Mouse (Mus musculus) kidney, embryonic 15.5 days (tissue): Measurements from ENCODE around the gene Fryl. TPM values are rescaled to one million over a fixed set of nuclear protein-coding genes. Genes with fewer than 3 reads are reported as not detected.

Source experiments
- ATAC-seq: fragments of 200-750 bp; cut with Nextera tagmentation; replicated peaks from 2 replicates; pipeline ENCODE4 v1.8.0; 2017; ENCODE audit warnings: moderate TSS enrichment; ENCODE audit not compliant: low FRiP score
- H3K27ac ChIP-seq: fragments of 300-500 bp; sonication (generic); 2 replicates; pipeline ENCODE4 v1.5.1; 2015; ENCODE audit warnings: mild to moderate bottlenecking, inconsistent platforms
- H3K27me3 ChIP-seq: fragments of 300-500 bp; sonication (generic); 2 replicates; pipeline ENCODE4 v1.6.1; 2015; ENCODE audit warnings: inconsistent platforms
- H3K36me3 ChIP-seq: fragments of 300-500 bp; sonication (generic); 2 replicates; pipeline ENCODE4 v1.6.1; 2015; ENCODE audit warnings: inconsistent platforms
- H3K4me1 ChIP-seq: fragments of 300-500 bp; sonication (generic); 2 replicates; pipeline ENCODE4 v1.6.1; 2015; ENCODE audit warnings: inconsistent platforms
- H3K4me2 ChIP-seq: fragments of 300-500 bp; sonication (generic); 2 replicates; pipeline ENCODE4 v1.6.1; 2015; ENCODE audit warnings: moderate library complexity, mild to moderate bottlenecking, inconsistent platforms
- H3K4me3 ChIP-seq: fragments of 300-500 bp; sonication (generic); replicated peaks from 2 replicates; pipeline ENCODE4 v1.5.1; 2015; ENCODE audit warnings: mild to moderate bottlenecking, inconsistent platforms
- H3K9ac ChIP-seq: fragments of 300-500 bp; sonication (generic); 2 replicates; pipeline ENCODE4 v1.6.1; 2015; ENCODE audit warnings: mild to moderate bottlenecking, inconsistent platforms
- H3K9me3 ChIP-seq: fragments of 300-500 bp; sonication (generic); replicated peaks from 2 replicates; pipeline ENCODE4 v1.6.1; 2016; ENCODE audit warnings: inconsistent platforms
- WGBS: fragments of 180-500 bp; shearing (Covaris S2); methylation state at CpG from one replicate; pipeline ENCODE4 v1.1.7; 2015; ENCODE audit warnings: mixed read lengths; 5-methylcytosine and 5-hydroxymethylcytosine counted together
- polyA plus RNA-seq: library from polyadenylated mRNA; unstranded; fragments of >200 nt; fragmentation: Nextera tagmentation; extraction: Ambion mirVana; gene quantifications from 2 replicates; pipeline ENCODE4 v1.2.1, GENCODE M21; 2015

The Fryl gene
- polyA plus RNA-seq, 1 experiment from 2014 or later = 34.8 TPM

- WGBS = 95% methylated on average over 1 of the region's 1 CpGs
- ATAC-seq = no peak
Measured at GRCm38 (mm10) chr5:73217116-73217515, 39.3 kb downstream of the Fryl start.

GRCm38 (mm10) chr5:73216014-73216413 lies 40.4 kb downstream of the Fryl start:
- WGBS = 97% methylated on average over 9 of the region's 9 CpGs
- ATAC-seq = no peak
- Histone ChIP-seq H3K9me3 (no peaks in the 10 kb centered on the region), H3K4me1 (no peaks in the 10 kb centered on the region), H3K4me2 (no peak overlapping the region), H3K36me3 (peaks cover 34% of the 10 kb centered on the region), H3K27ac (no peak overlapping the region), H3K27me3 (no peaks in the 10 kb centered on the region), H3K4me3 (no peak overlapping the region), H3K9ac (no peak overlapping the region)

More at GRCm38 (mm10) chr5:73217116-73217515, 39.3 kb downstream of the Fryl start:
- H3K9me3 ChIP-seq = no peaks in the 10 kb centered on the region
- no peak overlapping the region for H3K4me3 ChIP-seq
- H3K36me3 ChIP-seq = peaks cover 34% of the 10 kb centered on the region
- no peaks in the 10 kb centered on the region for H3K27me3 ChIP-seq
- H3K4me1 ChIP-seq = no peaks in the 10 kb centered on the region
- H3K4me2 ChIP-seq = no peak overlapping the region
- no peak overlapping the region for H3K9ac ChIP-seq
- no peak overlapping the region for H3K27ac ChIP-seq

- Histone ChIP-seq H3K36me3 (peaks cover 16% of the 10 kb centered on the region), H3K4me1 (peaks cover 21% of the 10 kb centered on the region), H3K27ac (no peak overlapping the region), H3K9ac (no peak overlapping the region), H3K27me3 (no peaks in the 10 kb centered on the region), H3K4me3 (no peak overlapping the region), H3K4me2 (no peak overlapping the region), H3K9me3 (no peaks in the 10 kb centered on the region)
- WGBS = 75% methylated on average over 9 of the region's 9 CpGs
- no peak for ATAC-seq
Measured at GRCm38 (mm10) chr5:73212446-73212845, 44.0 kb downstream of the Fryl start.

DNA sequence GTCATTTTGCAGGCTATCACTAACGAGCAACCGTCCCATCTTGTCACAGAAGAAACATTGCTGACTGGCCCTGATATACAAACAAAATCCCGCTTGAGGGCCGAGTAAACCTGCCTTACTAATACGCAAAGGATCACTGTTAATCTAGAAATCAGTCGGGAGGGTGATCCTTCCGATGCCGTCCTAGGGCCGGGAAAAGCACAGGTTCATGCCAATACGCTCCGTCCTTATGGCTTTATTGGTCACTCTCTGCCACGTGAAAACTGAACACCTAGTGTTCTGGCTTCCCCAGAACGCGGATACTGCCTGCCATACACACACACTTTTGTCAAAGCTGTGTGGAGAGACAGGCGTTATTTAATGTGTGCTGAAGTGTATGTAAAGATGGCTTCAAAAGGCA lies 44.5 kb downstream of the Fryl start:
- 93% methylated on average over 15 of the region's 15 CpGs for WGBS
- Histone ChIP-seq H3K27me3 (no peaks in the 10 kb centered on the region), H3K4me3 (no peak overlapping the region), H3K9ac (no peak overlapping the region), H3K4me1 (peaks cover 21% of the 10 kb centered on the region), H3K4me2 (no peak overlapping the region), H3K36me3 (peaks cover 15% of the 10 kb centered on the region), H3K27ac (no peak overlapping the region), H3K9me3 (no peaks in the 10 kb centered on the region)
- ATAC-seq = no peak

GRCm38 (mm10) chr5:73210971-73211315 lies 45.5 kb downstream of the Fryl start:
- Histone ChIP-seq H3K4me3 (no peak overlapping the region), H3K27me3 (no peaks in the 10 kb centered on the region), H3K9ac (no peak overlapping the region), H3K27ac (no peak overlapping the region), H3K4me1 (peaks cover 21% of the 10 kb centered on the region), H3K36me3 (peaks cover 15% of the 10 kb centered on the region), H3K9me3 (no peaks in the 10 kb centered on the region), H3K4me2 (no peak overlapping the region)
- no peak for ATAC-seq
- WGBS = 87% methylated on average over 6 of the region's 6 CpGs

- no peak overlapping the region for H3K4me3 ChIP-seq
- WGBS = 82% methylated on average over 22 of the region's 22 CpGs
- peak; percentile 62; the same call in 1 of the 2 replicates for ATAC-seq
- H3K4me1 ChIP-seq = peaks cover 21% of the 10 kb centered on the region
- no peaks in the 10 kb centered on the region for H3K27me3 ChIP-seq
- H3K9ac ChIP-seq = no peak overlapping the region
- peaks cover 15% of the 10 kb centered on the region for H3K36me3 ChIP-seq
- no peak overlapping the region for H3K4me2 ChIP-seq
- no peaks in the 10 kb centered on the region for H3K9me3 ChIP-seq
- H3K27ac ChIP-seq = no peak overlapping the region
Measured at GRCm38 (mm10) chr5:73210127-73210970, 46.1 kb downstream of the Fryl start.

DNA sequence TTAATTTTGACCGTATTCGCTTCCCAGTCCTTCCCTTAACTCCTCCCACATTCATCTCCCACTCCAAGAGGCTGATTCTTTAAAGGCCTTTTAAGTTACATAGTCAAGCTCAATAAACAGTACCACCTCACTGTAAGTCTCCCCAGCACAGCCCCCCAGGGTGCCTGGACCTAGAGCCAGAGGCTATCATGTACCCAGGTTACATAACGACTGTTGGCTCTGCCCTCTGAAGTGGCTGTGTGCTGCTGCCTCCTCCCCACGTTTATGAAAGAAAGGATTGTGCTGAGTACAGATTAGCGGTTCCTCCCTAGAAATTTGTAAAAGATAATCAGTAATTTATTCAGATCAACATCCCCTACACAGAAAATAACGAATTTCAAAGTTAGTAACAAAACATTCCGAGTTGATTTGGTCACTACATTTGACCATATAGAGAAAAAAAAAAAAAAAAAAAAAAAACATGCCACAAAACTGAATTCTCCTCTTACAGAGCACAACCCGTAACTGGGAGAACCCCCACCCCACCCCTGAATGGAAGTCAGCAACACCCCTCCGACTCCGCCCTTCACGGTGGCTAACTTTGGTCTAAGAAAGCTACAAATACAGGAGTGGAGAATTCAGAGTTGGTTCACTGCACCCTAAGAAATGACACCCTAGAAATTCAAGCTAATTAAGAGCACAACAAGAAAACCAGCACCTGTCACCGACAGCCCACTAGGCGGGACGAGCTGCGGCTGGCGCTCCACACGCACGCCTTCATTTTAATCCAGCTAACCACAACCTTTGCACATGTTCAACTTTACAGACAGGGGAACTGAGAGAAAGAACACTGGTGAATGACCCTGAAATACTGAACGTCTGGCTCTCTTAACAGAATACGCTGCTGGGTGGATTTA lies 47.0 kb downstream of the Fryl start:
- H3K4me2 ChIP-seq = no peak overlapping the region
- peak overlapping the region; percentile 48; the same call in 1 of the 2 replicates for H3K27ac ChIP-seq
- no peak overlapping the region for H3K9ac ChIP-seq
- 61% methylated on average over 20 of the region's 20 CpGs for WGBS
- peaks cover 17% of the 10 kb centered on the region for H3K36me3 ChIP-seq
- H3K4me3 ChIP-seq = no peak overlapping the region
- no peaks in the 10 kb centered on the region for H3K9me3 ChIP-seq
- H3K4me1 ChIP-seq = peaks cover 21% of the 10 kb centered on the region
- 0 out of 2 replicates have a peak, but pooled peaks have one; percentile 15 for ATAC-seq
- H3K27me3 ChIP-seq = no peaks in the 10 kb centered on the region

DNA sequence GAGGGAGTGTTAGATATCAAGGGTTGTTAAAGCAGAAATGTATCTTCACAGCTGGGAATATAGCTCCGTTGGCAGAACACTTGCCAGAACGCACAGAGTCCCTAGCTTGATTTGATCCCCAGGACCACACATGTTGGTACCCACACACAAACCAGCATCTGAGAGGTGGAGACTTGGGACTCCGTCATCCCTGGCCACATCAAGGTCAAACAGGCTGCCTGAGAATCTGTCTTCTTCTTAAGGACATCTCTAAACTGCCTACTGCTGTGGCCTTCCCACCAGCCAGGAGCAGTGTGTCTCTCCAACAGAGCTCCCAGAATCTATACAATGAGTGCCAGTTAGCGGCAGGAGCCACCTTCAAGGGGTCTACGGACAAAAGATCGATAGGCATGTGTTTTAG lies 47.8 kb downstream of the Fryl start:
- 0 out of 2 replicates have a peak, but pooled peaks have one; percentile 40 for ATAC-seq
- peak overlapping the region; percentile 48; the same call in 1 of the 2 replicates for H3K27ac ChIP-seq
- WGBS = 72% methylated on average over 6 of the region's 6 CpGs

DNA sequence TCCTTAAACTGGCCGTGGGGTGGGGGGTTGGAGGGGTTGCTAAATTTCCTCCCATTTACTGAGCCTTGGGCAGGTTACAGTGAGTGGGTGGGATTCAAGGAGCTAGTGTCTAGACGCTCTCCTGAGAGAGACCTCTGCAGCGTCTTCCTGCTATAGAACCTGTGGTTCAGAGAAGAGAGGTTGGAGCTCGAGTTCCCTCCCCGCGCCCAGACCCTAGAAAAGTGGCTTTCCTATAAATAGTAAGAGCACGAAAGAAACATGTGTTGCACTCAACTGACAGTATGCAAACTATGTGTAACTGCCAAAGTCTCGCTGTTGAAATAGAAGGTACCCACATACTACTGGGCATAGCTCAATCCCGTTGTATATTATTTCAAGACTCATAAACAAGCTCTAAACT lies 49.7 kb downstream of the Fryl start:
- ATAC-seq = no peak
- WGBS = 80% methylated on average over 9 of the region's 9 CpGs

More for the DNA sequence above, 47.8 kb downstream of the Fryl start:
- H3K27me3 ChIP-seq = no peaks in the 10 kb centered on the region
- H3K9me3 ChIP-seq = no peaks in the 10 kb centered on the region
- peaks cover 21% of the 10 kb centered on the region for H3K4me1 ChIP-seq
- no peak overlapping the region for H3K4me2 ChIP-seq
- peaks cover 18% of the 10 kb centered on the region for H3K36me3 ChIP-seq
- no peak overlapping the region for H3K9ac ChIP-seq
- H3K4me3 ChIP-seq = no peak overlapping the region

GRCm38 (mm10) chr5:73205996-73206629 lies 50.3 kb downstream of the Fryl start:
- no peak overlapping the region for H3K4me2 ChIP-seq
- peaks cover 13% of the 10 kb centered on the region for H3K36me3 ChIP-seq
- peaks cover 42% of the 10 kb centered on the region for H3K4me1 ChIP-seq
- WGBS = 79% methylated on average over 8 of the region's 8 CpGs
- H3K9me3 ChIP-seq = no peaks in the 10 kb centered on the region
- no peak for ATAC-seq
- no peak overlapping the region for H3K27ac ChIP-seq
- no peak overlapping the region for H3K9ac ChIP-seq
- no peaks in the 10 kb centered on the region for H3K27me3 ChIP-seq
- H3K4me3 ChIP-seq = no peak overlapping the region

More for the DNA sequence above, 49.7 kb downstream of the Fryl start:
- Histone ChIP-seq H3K27me3 (no peaks in the 10 kb centered on the region), H3K4me3 (no peak overlapping the region), H3K4me2 (no peak overlapping the region), H3K9me3 (no peaks in the 10 kb centered on the region), H3K36me3 (peaks cover 13% of the 10 kb centered on the region), H3K9ac (no peak overlapping the region), H3K4me1 (peaks cover 37% of the 10 kb centered on the region), H3K27ac (no peak overlapping the region)

GRCm38 (mm10) chr5:73205050-73205449 lies 51.4 kb downstream of the Fryl start:
- 86% methylated on average over 3 of the region's 3 CpGs for WGBS
- Histone ChIP-seq H3K4me2 (no peak overlapping the region), H3K9me3 (no peaks in the 10 kb centered on the region), H3K4me3 (no peak overlapping the region), H3K9ac (no peak overlapping the region), H3K27me3 (no peaks in the 10 kb centered on the region), H3K27ac (no peak overlapping the region), H3K36me3 (peaks cover 11% of the 10 kb centered on the region), H3K4me1 (peaks cover 44% of the 10 kb centered on the region)
- ATAC-seq = no peak
